Mouse (Mus musculus): ENCODE measurements around the gene BC034090. TPM values are rescaled to one million over a fixed set of nuclear protein-coding genes. Genes with fewer than 3 reads are reported as not detected.

The BC034090 gene
- polyA plus RNA-seq, 1 experiment from 2014 or later: 0.46 TPM

DNA sequence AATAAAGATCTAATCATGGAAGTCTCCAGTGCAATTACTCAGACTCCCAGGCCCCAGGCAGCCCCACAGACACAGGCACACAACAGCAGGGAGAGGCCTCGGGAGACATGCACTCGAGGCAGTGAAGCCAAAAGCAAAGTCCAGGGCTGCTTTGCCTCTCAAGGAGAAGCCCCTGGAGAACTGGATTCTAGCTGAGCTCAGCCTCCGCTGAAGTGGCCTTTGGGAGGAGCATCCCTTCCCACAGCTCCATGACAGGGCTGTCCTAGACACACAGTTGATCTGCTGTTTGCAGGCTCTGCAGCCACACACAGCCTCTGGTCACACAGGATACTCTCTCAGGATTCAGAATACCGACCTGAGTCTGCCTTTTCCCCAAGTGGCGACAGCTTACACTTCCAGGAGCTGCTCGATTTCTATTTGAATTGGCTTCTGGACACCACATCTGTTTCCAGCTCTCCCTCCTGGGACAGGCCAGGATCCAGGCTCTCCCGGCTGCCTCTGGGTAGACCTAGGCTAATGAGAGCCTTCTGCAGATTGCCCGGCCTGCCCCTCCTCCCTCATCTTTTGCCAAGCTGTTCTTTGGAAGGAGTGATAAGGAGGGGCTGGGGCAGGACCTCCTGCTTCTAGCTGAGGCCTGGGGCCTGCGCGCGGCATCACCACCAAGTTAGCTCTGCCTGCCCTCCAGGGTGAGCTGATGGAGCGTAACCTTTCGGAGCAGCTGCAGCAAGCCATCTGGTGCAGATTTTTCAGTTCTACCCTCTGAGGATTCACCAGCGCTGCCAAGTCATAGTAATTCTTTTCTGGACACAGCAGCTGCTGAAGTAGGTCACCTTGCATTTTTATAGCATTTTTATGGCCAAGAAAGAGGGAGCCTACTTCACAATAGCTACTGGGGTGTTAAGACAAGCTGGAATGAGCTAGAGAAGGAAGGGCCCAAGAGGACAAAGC, 14.5 kb downstream of the BC034090 start:
- Histone ChIP-seq H3K4me1 (peaks cover 14% of the 10 kb centered on the region; the same call in 1 of the 2 replicates), H3K27me3 (replicated peaks) (0 out of 2 replicates have a peak, but pooled peaks cover 3% of the 10 kb centered on the region), H3K9ac (no peak overlapping the region), H3K9me3 (replicated peaks) (no peaks in the 10 kb centered on the region), H3K4me2 (no peak overlapping the region), H3K27ac (no peak overlapping the region), H3K36me3 (no peaks in the 10 kb centered on the region), H3K4me3 (no peak overlapping the region)
- WGBS (ENCODE audit: insufficient replicate concordance): 50% methylated on average over 14 of the region's 14 CpGs
- no peak for ATAC-seq

DNA sequence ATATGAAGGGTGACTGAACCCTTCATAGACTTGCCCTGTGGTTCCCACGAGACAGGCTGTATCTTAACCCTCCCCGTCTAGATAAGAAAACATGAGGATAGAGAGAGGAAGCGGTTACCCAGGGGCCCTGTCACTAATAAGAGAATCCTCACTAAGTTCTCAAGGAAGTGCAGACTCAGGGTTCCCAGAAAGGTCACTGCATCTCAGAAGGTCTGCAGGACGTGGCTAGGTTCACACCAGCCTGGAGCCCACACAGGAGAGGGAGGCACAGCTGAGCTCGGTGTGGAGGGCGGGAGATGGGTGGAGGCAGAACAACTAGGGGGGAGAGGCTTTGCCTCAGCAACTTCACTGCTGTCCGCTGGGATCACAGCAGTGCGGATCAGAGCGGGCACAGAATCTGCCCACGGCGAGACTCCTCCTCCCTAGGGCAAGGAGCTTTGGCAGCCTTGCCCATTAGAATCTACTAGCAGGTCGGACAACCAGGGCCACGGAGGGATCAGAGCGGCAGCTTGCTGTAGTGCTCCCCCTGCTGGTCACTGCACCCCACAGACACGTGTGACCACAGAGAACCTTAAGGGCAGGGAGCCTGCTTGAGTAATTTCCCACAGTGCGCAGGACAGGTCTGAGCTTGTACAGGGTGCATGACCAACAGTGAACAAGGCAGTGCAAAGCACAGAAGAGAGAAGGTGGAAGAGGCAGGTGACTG, 20.2 kb downstream of the BC034090 start:
- Histone ChIP-seq H3K27ac (peak overlapping the region; percentile 50; the same call in 1 of the 2 replicates), H3K4me1 (peaks cover 19% of the 10 kb centered on the region), H3K9me3 (replicated peaks) (no peaks in the 10 kb centered on the region), H3K4me2 (peak overlapping the region; percentile 75), H3K27me3 (replicated peaks) (peaks cover 5% of the 10 kb centered on the region; the same call in 1 of the 2 replicates), H3K9ac (peak overlapping the region; percentile 57), H3K36me3 (no peaks in the 10 kb centered on the region), H3K4me3 (peak overlapping the region; percentile 43)
- peak; percentile 80 for ATAC-seq
- 8% methylated on average over 16 of the region's 16 CpGs for WGBS (ENCODE audit: insufficient replicate concordance)

DNA sequence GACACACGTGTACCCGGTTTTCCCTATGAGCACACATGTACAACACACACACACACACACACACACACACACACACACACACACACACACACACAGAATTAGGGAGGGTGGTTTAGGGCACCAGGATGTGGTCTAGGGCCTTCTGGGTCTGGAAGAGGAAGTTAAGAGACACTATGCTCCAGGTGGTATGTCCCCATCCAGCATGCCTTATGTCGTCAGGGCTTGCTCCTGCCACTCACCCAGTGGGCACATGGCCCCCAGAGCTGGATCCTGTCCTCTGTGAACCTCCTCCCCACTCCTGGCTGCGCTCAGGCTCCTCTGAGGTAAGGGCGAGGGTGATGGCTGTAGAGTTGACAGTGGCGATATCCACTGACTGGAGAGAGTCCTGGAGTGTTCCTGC, 21.2 kb downstream of the BC034090 start:
- Histone ChIP-seq H3K27ac (no peak overlapping the region), H3K36me3 (no peaks in the 10 kb centered on the region)
- no peak for ATAC-seq

DNA sequence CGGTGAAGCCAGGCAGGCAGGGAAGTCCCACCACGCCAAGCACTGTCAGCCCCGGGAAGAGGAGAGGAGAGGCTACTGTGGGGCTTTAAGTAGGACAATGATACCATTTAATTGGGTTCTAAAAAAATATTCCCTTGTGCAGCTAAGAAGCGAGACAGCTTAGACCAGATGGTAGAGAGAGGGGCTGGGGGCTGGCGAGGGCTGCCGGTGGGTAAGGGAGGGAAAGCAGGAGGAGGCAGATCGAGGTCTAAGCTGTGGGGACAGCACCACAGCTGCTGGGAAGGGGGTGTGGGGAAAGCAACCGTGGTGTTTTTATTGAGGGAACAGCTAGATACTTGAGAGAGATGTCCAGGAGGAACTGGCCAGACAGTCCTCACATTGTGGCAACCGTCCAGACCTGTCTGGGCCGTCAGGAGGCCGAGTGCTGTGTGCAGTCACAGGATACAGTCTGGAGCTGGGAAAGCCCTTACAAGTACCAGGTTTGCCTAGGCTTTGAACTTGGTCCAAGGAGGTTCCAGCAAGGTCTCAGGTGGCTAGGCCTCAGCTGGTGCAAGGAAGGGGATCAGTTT, 22.1 kb downstream of the BC034090 start:
- Histone ChIP-seq H3K27ac (no peak overlapping the region), H3K4me1 (peaks cover 19% of the 10 kb centered on the region), H3K27me3 (replicated peaks) (peaks cover 5% of the 10 kb centered on the region; the same call in 1 of the 2 replicates), H3K9me3 (replicated peaks) (no peaks in the 10 kb centered on the region), H3K36me3 (no peaks in the 10 kb centered on the region), H3K4me3 (no peak overlapping the region), H3K4me2 (no peak overlapping the region), H3K9ac (no peak overlapping the region)
- ATAC-seq: no peak
- WGBS (ENCODE audit: insufficient replicate concordance): 65% methylated on average over 11 of the region's 11 CpGs

More for the DNA sequence above, 21.2 kb downstream of the BC034090 start:
- WGBS (ENCODE audit: insufficient replicate concordance): 58% methylated on average over 6 of the region's 6 CpGs
- H3K27me3 ChIP-seq (replicated peaks): peaks cover 5% of the 10 kb centered on the region; the same call in 1 of the 2 replicates
- H3K9me3 ChIP-seq (replicated peaks): no peaks in the 10 kb centered on the region
- H3K4me1 ChIP-seq: peaks cover 19% of the 10 kb centered on the region
- no peak overlapping the region for H3K9ac ChIP-seq
- H3K4me2 ChIP-seq: peak overlapping the region; percentile 75
- no peak overlapping the region for H3K4me3 ChIP-seq

DNA sequence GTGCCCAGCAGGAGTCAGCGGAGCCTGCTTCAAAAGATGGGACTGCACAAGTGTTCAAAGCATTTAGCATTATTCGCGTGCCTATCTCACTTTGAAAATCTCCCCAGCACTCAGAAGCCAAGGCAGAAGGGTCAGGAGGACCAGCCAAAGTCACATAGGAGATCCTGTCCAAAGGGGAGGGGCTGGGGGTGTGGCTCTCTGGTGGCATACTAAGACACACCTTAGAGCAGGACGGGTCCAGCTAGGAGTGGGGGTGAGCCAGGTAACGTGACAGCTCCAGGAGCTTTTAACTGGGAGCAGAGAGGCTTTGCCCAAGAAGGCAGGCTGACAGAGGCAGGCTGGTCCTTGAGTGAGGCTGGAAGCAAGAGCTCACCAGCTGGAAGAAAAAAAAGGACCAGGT, 25.3 kb downstream of the BC034090 start:
- Histone ChIP-seq H3K9me3 (replicated peaks) (no peaks in the 10 kb centered on the region), H3K36me3 (no peaks in the 10 kb centered on the region), H3K4me1 (peaks cover 9% of the 10 kb centered on the region), H3K4me3 (no peak overlapping the region), H3K27ac (no peak overlapping the region), H3K27me3 (replicated peaks) (peaks cover 9% of the 10 kb centered on the region; the same call in 1 of the 2 replicates), H3K4me2 (no peak overlapping the region), H3K9ac (no peak overlapping the region)
- no peak for ATAC-seq
- WGBS (ENCODE audit: insufficient replicate concordance): 63% methylated on average over 5 of the region's 5 CpGs

DNA sequence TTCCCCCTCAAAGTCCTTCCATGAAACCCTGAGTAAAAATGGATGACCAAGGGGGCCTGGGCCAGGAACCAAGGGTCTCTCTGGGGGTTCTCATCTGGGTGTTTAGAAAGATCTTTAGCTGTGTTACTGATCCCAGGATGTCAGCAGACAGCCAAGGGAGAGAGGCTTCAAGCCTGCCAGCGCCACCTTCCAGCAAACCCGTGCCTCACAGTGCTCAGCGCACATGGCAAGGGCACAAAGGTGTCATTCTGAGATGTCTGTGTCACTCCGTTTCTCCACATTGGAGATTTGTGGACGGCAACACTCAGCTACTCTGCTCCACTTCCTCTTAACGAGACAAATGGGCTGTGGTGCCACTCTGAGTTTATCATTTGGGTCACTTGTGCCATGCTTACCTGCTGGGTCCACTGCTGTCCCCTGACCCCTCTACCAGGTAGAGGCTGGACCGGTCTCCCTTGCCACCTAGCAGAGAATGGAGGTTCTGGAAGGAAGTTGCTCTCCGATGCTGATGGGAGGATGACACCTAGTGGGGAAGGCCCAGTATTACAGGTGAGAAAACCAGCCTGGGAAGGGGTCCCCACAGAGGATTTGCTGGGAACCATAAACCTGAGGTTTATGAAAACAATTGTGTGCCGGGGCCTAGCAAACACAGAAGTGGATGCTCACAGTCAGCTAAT, 26.2 kb downstream of the BC034090 start:
- no peak for ATAC-seq
- Histone ChIP-seq H3K27ac (no peak overlapping the region), H3K36me3 (no peaks in the 10 kb centered on the region), H3K4me1 (peaks cover 6% of the 10 kb centered on the region; the same call in 1 of the 2 replicates), H3K4me2 (no peak overlapping the region), H3K9ac (no peak overlapping the region), H3K4me3 (no peak overlapping the region), H3K9me3 (replicated peaks) (no peaks in the 10 kb centered on the region), H3K27me3 (replicated peaks) (peaks cover 9% of the 10 kb centered on the region; the same call in 1 of the 2 replicates)
- WGBS (ENCODE audit: insufficient replicate concordance): 44% methylated on average over 9 of the region's 9 CpGs

DNA sequence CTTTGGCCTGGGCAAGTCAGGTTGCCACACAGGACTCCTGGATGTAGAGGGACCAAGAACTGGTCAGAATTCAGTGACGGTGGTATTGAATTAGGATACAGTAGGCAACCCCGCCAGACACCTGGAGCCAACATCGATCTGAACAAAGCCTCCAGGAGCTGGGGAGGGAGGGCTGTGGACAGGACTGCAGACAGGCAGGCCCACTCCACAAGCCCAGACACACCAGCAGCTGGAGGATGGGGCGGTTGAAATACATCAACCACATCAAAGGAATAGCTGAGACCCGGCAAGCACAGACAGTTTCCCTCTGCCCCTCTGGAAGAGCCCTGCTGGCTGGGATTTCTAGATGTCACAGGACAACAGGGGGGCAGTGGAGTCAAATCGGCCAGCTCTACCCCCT, 27.4 kb downstream of the BC034090 start:
- no peak for ATAC-seq
- Histone ChIP-seq H3K4me1 (peaks cover 13% of the 10 kb centered on the region; the same call in 1 of the 2 replicates), H3K4me3 (no peak overlapping the region), H3K9me3 (replicated peaks) (no peaks in the 10 kb centered on the region), H3K4me2 (no peak overlapping the region), H3K27ac (no peak overlapping the region), H3K27me3 (replicated peaks) (peaks cover 9% of the 10 kb centered on the region; the same call in 1 of the 2 replicates), H3K9ac (no peak overlapping the region), H3K36me3 (no peaks in the 10 kb centered on the region)
- WGBS (ENCODE audit: insufficient replicate concordance): 64% methylated on average over 6 of the region's 6 CpGs

DNA sequence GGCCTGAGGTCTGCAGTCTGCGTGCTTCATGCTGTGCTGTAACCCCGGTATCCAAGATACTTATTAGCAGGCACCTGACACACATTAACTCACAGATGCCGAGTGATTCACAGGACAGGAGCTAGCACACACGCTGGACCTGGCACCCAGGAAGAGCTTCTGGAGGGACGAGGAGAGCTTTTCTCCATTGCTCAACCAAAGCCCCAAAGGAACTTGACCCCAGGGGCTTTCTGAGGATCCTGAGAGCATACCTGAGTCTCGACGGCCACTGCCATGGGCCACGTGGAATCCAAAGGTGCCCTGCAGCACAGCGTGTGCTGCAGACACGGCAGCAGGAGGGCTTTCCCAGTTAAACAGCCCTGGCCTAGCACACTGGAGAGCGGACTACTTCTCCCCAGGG, 27.9 kb downstream of the BC034090 start:
- Histone ChIP-seq H3K9me3 (replicated peaks) (no peaks in the 10 kb centered on the region), H3K27me3 (replicated peaks) (peaks cover 9% of the 10 kb centered on the region; the same call in 1 of the 2 replicates), H3K4me3 (no peak overlapping the region), H3K4me1 (peaks cover 13% of the 10 kb centered on the region; the same call in 1 of the 2 replicates), H3K27ac (no peak overlapping the region), H3K4me2 (no peak overlapping the region), H3K9ac (no peak overlapping the region), H3K36me3 (no peaks in the 10 kb centered on the region)
- no peak for ATAC-seq
- WGBS (ENCODE audit: insufficient replicate concordance): 75% methylated on average over 11 of the region's 11 CpGs

DNA sequence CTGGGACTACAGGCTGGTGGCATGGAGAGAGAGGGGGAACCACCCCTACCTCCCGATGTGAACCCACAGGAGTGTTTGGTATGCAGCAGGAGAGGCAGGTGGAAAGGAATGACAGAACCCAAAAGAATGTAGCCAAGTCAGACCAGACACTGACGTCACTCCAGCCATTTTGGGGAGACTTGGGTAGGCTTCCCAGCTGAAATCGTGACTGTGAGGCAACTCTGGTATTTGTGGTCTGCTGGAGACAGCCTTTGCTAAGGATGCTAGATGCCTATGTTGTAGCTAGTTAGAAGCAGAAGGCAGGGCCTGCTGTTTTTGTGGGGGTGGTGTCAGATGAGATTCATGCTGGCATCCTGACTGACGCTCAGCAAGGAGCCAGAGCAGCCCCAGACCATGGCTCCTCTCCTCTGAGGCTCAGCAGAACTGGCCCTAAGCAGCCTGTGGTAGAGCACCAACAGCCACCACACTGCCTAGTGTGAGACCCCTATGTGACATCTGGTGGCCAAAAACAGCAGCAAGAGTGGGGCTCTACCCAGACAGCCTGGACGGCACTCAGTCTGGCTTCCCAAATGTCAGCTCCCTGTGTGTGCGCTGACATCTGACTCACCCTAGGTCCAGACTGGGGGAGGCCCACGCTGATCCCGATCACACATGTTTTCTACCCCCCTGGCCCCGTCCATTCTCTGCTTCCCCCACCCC, 29.0 kb downstream of the BC034090 start:
- H3K9ac ChIP-seq: no peak overlapping the region
- no peak overlapping the region for H3K4me2 ChIP-seq
- no peaks in the 10 kb centered on the region for H3K9me3 ChIP-seq (replicated peaks)
- peaks cover 5% of the 10 kb centered on the region for H3K27me3 ChIP-seq (replicated peaks)
- no peak for ATAC-seq
- H3K36me3 ChIP-seq: no peaks in the 10 kb centered on the region
- no peak overlapping the region for H3K4me3 ChIP-seq
- 41% methylated on average over 9 of the region's 9 CpGs for WGBS (ENCODE audit: insufficient replicate concordance)
- H3K4me1 ChIP-seq: peaks cover 19% of the 10 kb centered on the region; the same call in 1 of the 2 replicates
- H3K27ac ChIP-seq: no peak overlapping the region

DNA sequence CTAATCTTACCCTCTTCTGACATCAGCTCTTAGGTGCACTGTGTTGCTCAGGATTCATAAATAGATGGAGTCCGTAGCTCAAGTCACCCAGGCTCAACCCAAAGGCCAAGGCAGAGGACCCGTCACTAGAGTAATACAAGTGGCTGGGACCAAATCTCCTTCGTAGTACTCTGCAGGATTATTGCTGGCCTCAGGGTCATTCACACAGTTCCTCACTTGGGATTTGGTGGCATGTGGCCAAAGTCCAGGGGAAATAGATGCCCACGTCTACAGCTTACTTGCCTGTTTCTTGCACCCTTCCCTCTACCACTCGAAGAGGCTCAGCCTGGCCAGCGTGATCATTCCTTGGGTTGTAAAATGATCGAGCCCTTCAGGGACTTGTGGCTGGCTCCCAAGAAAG, 30.3 kb downstream of the BC034090 start:
- no peak overlapping the region for H3K4me2 ChIP-seq
- no peak overlapping the region for H3K4me3 ChIP-seq
- ATAC-seq: no peak
- H3K9ac ChIP-seq: no peak overlapping the region
- H3K36me3 ChIP-seq: no peaks in the 10 kb centered on the region
- H3K27ac ChIP-seq: no peak overlapping the region
- H3K9me3 ChIP-seq (replicated peaks): no peaks in the 10 kb centered on the region
- H3K4me1 ChIP-seq: peaks cover 19% of the 10 kb centered on the region; the same call in 1 of the 2 replicates
- WGBS (ENCODE audit: insufficient replicate concordance): 74% methylated on average over 7 of the region's 7 CpGs
- peaks cover 3% of the 10 kb centered on the region; the same call in 1 of the 2 replicates for H3K27me3 ChIP-seq (replicated peaks)

Measured in liver, embryonic 12.5 days (tissue).